Mouse (Mus musculus) liver, postnatal 0 days (tissue): Measurements from ENCODE around the gene St6galnac6. TPM values are rescaled to one million over a fixed set of nuclear protein-coding genes. Genes with fewer than 3 reads are reported as not detected.

Source experiments
- ATAC-seq: fragments of 200-750 bp; cut with Nextera tagmentation; 2 replicates; pipeline ENCODE4 v1.8.0; 2017; ENCODE audit warnings: mild to moderate bottlenecking, moderate library complexity
- DNase-seq: peaks from one replicate; pipeline ENCODE4 v3.0.0-alpha.2; 2016
- H3K27ac ChIP-seq: fragments of 300-500 bp; sonication (generic); 2 replicates; pipeline ENCODE4 v1.5.1; 2014; ENCODE audit warnings: antibody characterized with exemption, moderate library complexity, mild to moderate bottlenecking, low read depth
- H3K27me3 ChIP-seq: fragments of 300-500 bp; sonication (generic); 2 replicates; pipeline ENCODE4 v1.6.1; 2014; ENCODE audit warnings: low read length, control low read depth, mixed read lengths; ENCODE audit not compliant: insufficient read depth
- H3K36me3 ChIP-seq: fragments of 300-500 bp; sonication (generic); replicated peaks from 2 replicates; pipeline ENCODE4 v1.6.1; 2014; ENCODE audit warnings: mild to moderate bottlenecking, control low read depth, low read length, moderate library complexity, mixed read lengths; ENCODE audit not compliant: insufficient read depth
- H3K4me1 ChIP-seq: fragments of 300-500 bp; sonication (generic); 2 replicates; pipeline ENCODE4 v1.6.1; 2014; ENCODE audit warnings: antibody characterized with exemption, mild to moderate bottlenecking, control low read depth; ENCODE audit not compliant: insufficient read depth
- H3K4me2 ChIP-seq: fragments of 300-500 bp; sonication (generic); 2 replicates; pipeline ENCODE4 v1.6.1; 2014; ENCODE audit warnings: low read depth, mild to moderate bottlenecking, low read length, moderate library complexity, mixed read lengths
- H3K4me3 ChIP-seq: fragments of 300-500 bp; sonication (generic); 2 replicates; pipeline ENCODE4 v1.5.1; 2014; ENCODE audit warnings: low read depth, low read length
- H3K9ac ChIP-seq: fragments of 300-500 bp; sonication (generic); replicated peaks from 2 replicates; pipeline ENCODE4 v1.6.1; 2014; ENCODE audit warnings: mild to moderate bottlenecking, moderate library complexity
- H3K9me3 ChIP-seq: fragments of 300-500 bp; sonication (generic); 2 replicates; pipeline ENCODE4 v1.6.1; 2016; ENCODE audit warnings: mild to moderate bottlenecking, control low read depth, low read length, mixed read lengths
- CTCF ChIP-seq: sonication (generic); IDR thresholded peaks from 2 replicates; pipeline ENCODE4 v1.5.1; 2016; ENCODE audit warnings: antibody characterized with exemption, low read depth
- EP300 ChIP-seq: IDR thresholded peaks from 2 replicates; pipeline ENCODE4 v1.6.1; 2016; ENCODE audit warnings: antibody characterized with exemption, low read depth, mild to moderate bottlenecking
- WGBS: fragments of 180-500 bp; shearing (Covaris S2); extraction: QIAGEN DNeasy Blood & Tissue Kit; methylation state at CpG from one replicate; pipeline ENCODE4 v1.1.7; 2014; ENCODE audit not compliant: insufficient replicate concordance; 5-methylcytosine and 5-hydroxymethylcytosine counted together
- polyA plus RNA-seq: library from polyadenylated mRNA; unstranded; fragments of >200 nt; fragmentation: Nextera tagmentation; extraction: Ambion mirVana; gene quantifications from 2 replicates; pipeline ENCODE4 v1.2.1, GENCODE M21; 2015

St6galnac6 gene
- polyA plus RNA-seq, 1 experiment from 2014 or later, result 14.0 TPM

DNA sequence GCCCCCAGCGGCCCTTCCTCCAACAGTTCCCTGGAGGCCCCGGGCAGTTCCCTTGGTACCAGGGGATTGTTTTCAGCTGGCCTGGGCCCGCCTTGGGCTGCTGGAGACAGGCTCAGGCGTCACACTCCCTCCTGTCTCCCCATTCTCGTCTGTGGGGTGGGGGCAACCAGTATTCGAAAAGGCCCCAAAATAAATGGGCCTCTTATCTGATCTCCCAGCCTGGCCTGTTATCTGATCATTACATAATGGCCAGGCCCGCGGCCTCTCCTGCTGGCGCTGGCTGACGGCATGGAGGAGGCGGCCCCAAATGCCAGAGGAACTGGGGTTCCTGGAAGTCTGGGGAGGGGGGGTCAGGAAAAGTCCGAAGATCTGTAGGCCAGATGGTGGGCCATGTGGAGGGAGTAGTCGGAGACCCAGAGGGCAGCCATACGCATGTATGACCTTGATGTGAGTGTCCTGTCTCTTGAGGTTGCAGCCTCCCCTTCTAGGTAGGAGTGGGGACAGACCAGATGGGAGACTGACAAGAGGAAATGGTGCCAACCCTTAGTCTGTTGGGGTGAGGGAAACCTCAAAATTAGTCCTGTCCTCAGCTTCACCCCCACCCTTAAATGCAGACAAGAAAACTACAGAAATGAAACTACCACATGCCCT lies 55.4 kb downstream of the St6galnac6 start:
- H3K4me2 ChIP-seq, result peak overlapping the region; percentile 42; the same call in 1 of the 2 replicates

DNA sequence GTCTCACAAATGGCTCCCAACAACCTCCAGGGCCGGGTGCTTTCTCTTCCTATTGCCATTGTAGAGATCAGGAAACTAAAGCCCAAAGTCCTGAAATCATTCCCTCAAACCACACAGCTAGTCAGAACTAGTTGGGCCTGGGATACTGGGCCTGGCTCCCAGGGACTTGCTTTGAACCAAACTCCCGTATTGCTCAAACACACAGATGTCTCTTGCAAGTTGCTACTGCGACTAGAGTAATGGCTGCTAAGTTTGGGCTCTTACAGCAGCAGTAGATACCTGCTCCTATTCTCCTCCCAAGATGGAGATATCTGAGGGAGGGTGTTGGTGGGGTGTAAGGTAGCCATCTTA lies 55.9 kb downstream of the St6galnac6 start:
- Histone ChIP-seq H3K27me3 (no peaks in the 10 kb centered on the region), H3K36me3 (no peaks in the 10 kb centered on the region), H3K4me3 (no peak overlapping the region), H3K9ac (no peak overlapping the region), H3K4me2 (0 out of 2 replicates have a peak overlapping the region, but pooled peaks have one; percentile 9), H3K9me3 (no peaks in the 10 kb centered on the region), H3K4me1 (peaks cover 18% of the 10 kb centered on the region), H3K27ac (peak overlapping the region; percentile 77)
- ATAC-seq (no peak), DNase-seq (no peak)
- 70% methylated on average over 3 of the region's 3 CpGs for WGBS
- TF ChIP-seq EP300 (no peak), CTCF (no peak)

More for the DNA sequence above, 55.4 kb downstream of the St6galnac6 start:
- ATAC-seq, result no peak
- Histone ChIP-seq H3K4me3 (no peak overlapping the region), H3K9ac (peak overlapping the region; percentile 16; the same call in 1 of the 2 replicates), H3K4me1 (peaks cover 16% of the 10 kb centered on the region), H3K9me3 (no peaks in the 10 kb centered on the region), H3K36me3 (no peaks in the 10 kb centered on the region), H3K27ac (peak overlapping the region; percentile 77), H3K27me3 (no peaks in the 10 kb centered on the region)
- DNase-seq, result no peak
- WGBS, result 34% methylated on average over 14 of the region's 14 CpGs
- TF ChIP-seq CTCF (no peak), EP300 (no peak)

DNA sequence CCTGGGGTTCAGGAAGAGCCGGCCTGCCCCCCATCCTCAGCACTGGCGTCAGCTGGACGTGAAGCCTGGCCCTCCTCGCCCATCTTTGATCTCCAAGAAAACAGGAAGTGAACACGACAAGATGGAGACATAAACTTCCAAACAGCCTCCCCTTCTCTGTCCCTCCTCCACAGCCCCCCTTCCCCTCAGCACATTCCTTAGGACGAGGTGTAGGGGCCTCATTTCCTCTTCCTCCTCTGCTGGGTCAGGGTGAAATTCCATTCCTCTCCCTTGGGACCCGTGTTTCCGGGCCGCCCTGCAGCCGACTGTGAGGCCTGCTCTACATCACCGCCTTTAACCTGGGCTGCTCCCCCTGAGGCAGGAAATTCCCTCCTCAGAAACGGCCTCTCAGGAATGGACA lies 56.3 kb downstream of the St6galnac6 start:
- H3K36me3 ChIP-seq, result no peaks in the 10 kb centered on the region
- peak overlapping the region; percentile 77 for H3K27ac ChIP-seq
- ATAC-seq (peak; percentile 59), DNase-seq (no peak)
- H3K27me3 ChIP-seq, result no peaks in the 10 kb centered on the region
- TF ChIP-seq CTCF (no peak), EP300 (no peak; the same call in 1 of the 2 replicates)
- 51% methylated on average over 12 of the region's 12 CpGs for WGBS
- H3K4me1 ChIP-seq, result peaks cover 21% of the 10 kb centered on the region
- H3K9ac ChIP-seq, result no peak overlapping the region
- no peaks in the 10 kb centered on the region for H3K9me3 ChIP-seq
- H3K4me3 ChIP-seq, result no peak overlapping the region
- H3K4me2 ChIP-seq, result 0 out of 2 replicates have a peak overlapping the region, but pooled peaks have one; percentile 9

DNA sequence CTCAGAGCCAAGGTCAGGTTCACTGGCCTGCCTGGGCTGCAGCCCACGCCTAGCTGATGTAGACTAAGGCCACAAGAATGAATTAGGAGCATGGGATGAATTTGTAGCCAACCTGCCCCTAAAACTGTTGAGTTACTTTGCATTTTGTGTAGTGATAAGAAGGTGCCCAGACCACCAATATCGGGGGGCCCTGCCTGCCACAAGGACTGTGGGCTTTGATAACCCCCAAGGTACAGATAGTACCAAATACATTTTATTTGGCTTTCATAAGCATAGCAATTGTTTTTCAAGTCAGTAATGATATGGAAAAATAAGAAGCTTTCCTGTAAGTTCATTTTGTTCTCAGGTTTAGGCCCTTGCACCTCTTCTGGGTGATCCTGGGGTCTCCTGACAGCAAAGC lies 59.4 kb downstream of the St6galnac6 start:
- Histone ChIP-seq H3K4me2 (no peak overlapping the region), H3K27me3 (no peaks in the 10 kb centered on the region), H3K9ac (no peak overlapping the region), H3K4me1 (peaks cover 31% of the 10 kb centered on the region), H3K9me3 (no peaks in the 10 kb centered on the region), H3K27ac (peak overlapping the region; percentile 59), H3K4me3 (no peak overlapping the region), H3K36me3 (no peaks in the 10 kb centered on the region)
- no peak for TF ChIP-seq CTCF
- peak; percentile 90 for TF ChIP-seq EP300
- peak; percentile 34 for ATAC-seq
- 48% methylated on average over 2 of the region's 2 CpGs for WGBS
- DNase-seq, result no peak

DNA sequence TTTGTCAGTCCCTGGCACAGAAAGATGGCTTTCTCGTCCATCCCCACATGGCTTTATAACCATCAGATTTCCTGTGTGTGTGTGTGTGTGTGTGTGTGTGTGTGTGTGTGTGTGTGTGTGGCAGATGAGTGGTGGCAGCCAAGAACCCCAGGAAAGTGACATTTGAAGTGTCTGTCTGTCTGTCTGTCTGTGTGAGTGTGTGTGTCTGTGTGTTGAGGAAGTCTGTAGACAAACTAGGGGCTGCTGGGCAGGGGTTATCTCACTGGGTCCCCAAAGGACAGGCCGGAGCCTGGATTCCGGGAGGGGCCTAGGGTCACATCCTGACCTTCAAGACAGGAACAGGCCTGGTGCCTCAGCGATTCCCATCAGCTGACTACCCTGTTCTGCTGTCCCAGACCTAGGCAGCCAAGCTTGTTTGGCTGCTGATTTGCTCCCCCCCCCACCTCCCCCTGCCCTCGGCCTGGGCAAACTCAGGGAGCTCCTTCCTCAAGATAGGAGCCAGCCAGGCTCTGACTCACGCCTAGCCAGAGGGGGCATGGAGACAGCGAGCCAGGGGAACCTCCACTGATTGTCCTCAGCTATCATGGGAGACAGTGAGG lies 62.1 kb downstream of the St6galnac6 start:
- H3K9ac ChIP-seq, result no peak overlapping the region
- peaks cover 15% of the 10 kb centered on the region for H3K4me1 ChIP-seq
- no peaks in the 10 kb centered on the region for H3K27me3 ChIP-seq
- DNase-seq (peak; percentile 50), ATAC-seq (peak; percentile 65)
- peak overlapping the region; percentile 39; the same call in 1 of the 2 replicates for H3K27ac ChIP-seq
- no peak overlapping the region for H3K4me2 ChIP-seq
- no peak overlapping the region for H3K4me3 ChIP-seq
- peak; percentile 51; the same call in 1 of the 2 replicates for TF ChIP-seq EP300
- TF ChIP-seq CTCF, result no peak
- no peaks in the 10 kb centered on the region for H3K9me3 ChIP-seq
- H3K36me3 ChIP-seq, result no peaks in the 10 kb centered on the region
- WGBS, result 46% methylated on average over 7 of the region's 7 CpGs

DNA sequence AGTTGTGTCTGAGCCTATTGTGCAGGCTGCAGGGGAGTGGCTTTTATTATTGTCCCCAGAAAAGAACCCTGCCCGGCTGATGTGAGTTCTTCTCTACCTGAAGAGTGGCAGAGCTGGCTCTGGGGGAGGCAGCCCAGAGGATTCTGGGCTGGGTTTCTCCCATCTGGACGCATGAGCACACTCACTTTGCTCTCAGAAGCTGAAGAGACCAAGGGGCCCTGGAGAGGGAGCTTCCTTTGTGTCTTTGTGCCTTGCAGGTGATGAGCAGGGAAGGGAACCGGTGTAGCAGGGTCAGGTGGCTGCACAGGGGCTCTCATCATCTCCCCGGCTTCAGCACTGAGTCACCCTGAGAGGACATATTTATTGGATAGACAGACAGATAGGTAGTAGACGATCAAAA lies 62.8 kb downstream of the St6galnac6 start:
- Histone ChIP-seq H3K27me3 (no peaks in the 10 kb centered on the region), H3K36me3 (no peaks in the 10 kb centered on the region), H3K4me2 (no peak overlapping the region), H3K4me1 (peaks cover 15% of the 10 kb centered on the region), H3K27ac (peak overlapping the region; percentile 39), H3K9ac (no peak overlapping the region), H3K9me3 (no peaks in the 10 kb centered on the region), H3K4me3 (no peak overlapping the region)
- 70% methylated on average over 5 of the region's 5 CpGs for WGBS
- no peak for DNase-seq
- ATAC-seq, result no peak
- TF ChIP-seq CTCF, result no peak
- no peak for TF ChIP-seq EP300
